Mouse (Mus musculus) ES-E14 (cell line): ENCODE results near the gene H2-DMa. TPM values are rescaled to one million over a fixed set of nuclear protein-coding genes. Genes with fewer than 3 reads are reported as not detected.
"Not testable (repeated sequence)": the region's sequence is repeated elsewhere in the genome, so short reads cannot be mapped to it uniquely, and the experiment has no call there.

Source experiments
- DNase-seq: peaks from one replicate; pipeline ENCODE4 v3.0.0-alpha.2; 2013; ENCODE audit warnings: low read depth, low spot score
- H3K27ac ChIP-seq: 2 replicates; pipeline ENCODE4 v1.5.1; 2012; ENCODE audit warnings: low read depth, mild to moderate bottlenecking, low read length, moderate library complexity, mixed read lengths; ENCODE audit not compliant: poor library complexity, insufficient read depth, severe bottlenecking
- H3K36me3 ChIP-seq: 2 replicates; pipeline ENCODE4 v1.6.1; 2012; ENCODE audit warnings: mild to moderate bottlenecking, low read length, moderate library complexity, mixed read lengths; ENCODE audit not compliant: control insufficient read depth, poor library complexity, insufficient read depth, severe bottlenecking
- H3K4me1 ChIP-seq, 2 experiments: fragments of 150-350 bp in 1 of 2; sonication (generic) in 1 of 2; 2 replicates each; pipeline ENCODE4 v1.6.1; 2012; ENCODE audit warnings: low read length in 2 of 2, mild to moderate bottlenecking in 1 of 2, mixed read lengths in 1 of 2; ENCODE audit not compliant: control insufficient read depth in 2 of 2, insufficient read depth in 2 of 2, poor library complexity in 1 of 2
- H3K4me3 ChIP-seq, 2 experiments: fragments of 150-350 bp in 1 of 2; sonication (generic) in 1 of 2; 2 replicates each; pipeline ENCODE4 v1.5.1; 2012; ENCODE audit warnings: low read length in 2 of 2, low read depth in 1 of 2, mild to moderate bottlenecking in 1 of 2, mixed read lengths in 1 of 2; ENCODE audit not compliant: insufficient read depth in 1 of 2, poor library complexity in 1 of 2, severe bottlenecking in 1 of 2
- H3K9ac ChIP-seq: 2 replicates; pipeline ENCODE4 v1.6.1; 2012; ENCODE audit warnings: low read depth, mild to moderate bottlenecking, low read length, mixed read lengths; ENCODE audit not compliant: poor library complexity, insufficient read depth, severe bottlenecking
- H3K9me3 ChIP-seq: fragments of 150-350 bp; sonication (generic); 2 replicates; pipeline ENCODE4 v1.6.1; 2012; ENCODE audit warnings: low read depth, mild to moderate bottlenecking, low read length; ENCODE audit not compliant: control insufficient read depth, insufficient read depth
- CHD2 ChIP-seq: IDR thresholded peaks from 2 replicates; pipeline ENCODE4 v1.6.1; 2014; ENCODE audit warnings: mild to moderate bottlenecking, low read depth, low read length, inconsistent platforms
- HCFC1 ChIP-seq: IDR thresholded peaks from 2 replicates; pipeline ENCODE4 v1.6.1; 2012; ENCODE audit warnings: low read length, inconsistent platforms, borderline replicate concordance; ENCODE audit not compliant: insufficient read depth
- MAFK ChIP-seq: IDR thresholded peaks from 2 replicates; pipeline ENCODE4 v1.6.1; 2014; ENCODE audit warnings: mild to moderate bottlenecking, low read depth, low read length, inconsistent platforms; ENCODE audit not compliant: insufficient read depth
- ZC3H11A ChIP-seq: IDR thresholded peaks from 2 replicates; pipeline ENCODE4 v1.6.1; 2012; ENCODE audit warnings: low read depth, mild to moderate bottlenecking, inconsistent platforms, low read length, borderline replicate concordance
- ZNF384 ChIP-seq: IDR thresholded peaks from 2 replicates; pipeline ENCODE4 v1.6.1; 2012; ENCODE audit warnings: low read depth, low read length, inconsistent platforms
- in situ Hi-C, 2 experiments: fragments of 600-800 bp; cut with MboI; formaldehyde crosslinking; loops; one replicate each; pipeline ENCODE4 v1.15.1; 2025; ENCODE audit warnings: low sequenced_read_pairs in 2 of 2, inconsistent platforms in 1 of 2; ENCODE audit not compliant: unreplicated experiment in 2 of 2
- total RNA-seq: library from RNA; depleted of rRNA; stranded (reverse); fragments of 300-350 nt; gene quantifications from 2 replicates; pipeline ENCODE4 v1.2.3, GENCODE M21; 2012

The H2-DMa gene
- total RNA-seq, 1 experiment: 18.5 TPM

- no peak for TF ChIP-seq ZNF384
- no peak for TF ChIP-seq MAFK
- no peak for TF ChIP-seq CHD2
- TF ChIP-seq ZC3H11A: no peak
- TF ChIP-seq HCFC1: no peak
- no peak overlapping the region for H3K27ac ChIP-seq
- peaks cover 2 to 4% of the 10 kb centered on the region in 2 experiments; a peak in 1 of 4 replicates for H3K4me1 ChIP-seq
- no peak overlapping the region for H3K4me3 ChIP-seq
- no peak for DNase-seq
- no peak overlapping the region for H3K9ac ChIP-seq
- in situ Hi-C loops: no loop called here
- H3K9me3 ChIP-seq: no peaks in the 10 kb centered on the region
- no peaks in the 10 kb centered on the region for H3K36me3 ChIP-seq
These were observed 20.9 kb downstream of the H2-DMa start for GRCm38 (mm10) chr17:34140240-34140639.

DNA sequence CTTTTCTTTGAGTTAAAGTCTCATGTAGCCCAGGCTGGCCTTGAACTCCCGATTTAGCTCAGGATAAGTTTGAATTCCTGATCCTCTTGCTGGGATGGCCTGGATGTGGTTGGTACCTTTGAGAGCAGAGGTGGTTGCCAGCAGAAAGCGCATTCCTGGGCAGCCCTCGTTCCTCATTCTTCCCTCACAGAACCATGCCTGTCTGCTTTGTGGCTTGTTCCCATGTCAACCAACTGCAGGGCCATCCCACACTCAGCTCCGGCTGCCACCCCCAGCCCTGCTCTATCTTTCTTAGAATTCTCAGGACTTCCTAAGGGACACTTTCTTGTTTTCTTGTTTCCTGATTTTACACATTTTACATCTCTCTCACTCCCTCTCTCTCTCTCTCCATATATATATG, 22.1 kb downstream of the H2-DMa start:
- in situ Hi-C loops: no loop called here
- Histone ChIP-seq H3K9ac (no peak overlapping the region), H3K4me1 (peaks cover 2 to 4% of the 10 kb centered on the region in 2 experiments; a peak in 1 of 4 replicates), H3K36me3 (no peaks in the 10 kb centered on the region), H3K4me3 (no peak overlapping the region), H3K27ac (no peak overlapping the region), H3K9me3 (no peaks in the 10 kb centered on the region)
- DNase-seq: no peak
- TF ChIP-seq ZC3H11A (no peak), MAFK (no peak), CHD2 (no peak), ZNF384 (no peak), HCFC1 (no peak)

DNA sequence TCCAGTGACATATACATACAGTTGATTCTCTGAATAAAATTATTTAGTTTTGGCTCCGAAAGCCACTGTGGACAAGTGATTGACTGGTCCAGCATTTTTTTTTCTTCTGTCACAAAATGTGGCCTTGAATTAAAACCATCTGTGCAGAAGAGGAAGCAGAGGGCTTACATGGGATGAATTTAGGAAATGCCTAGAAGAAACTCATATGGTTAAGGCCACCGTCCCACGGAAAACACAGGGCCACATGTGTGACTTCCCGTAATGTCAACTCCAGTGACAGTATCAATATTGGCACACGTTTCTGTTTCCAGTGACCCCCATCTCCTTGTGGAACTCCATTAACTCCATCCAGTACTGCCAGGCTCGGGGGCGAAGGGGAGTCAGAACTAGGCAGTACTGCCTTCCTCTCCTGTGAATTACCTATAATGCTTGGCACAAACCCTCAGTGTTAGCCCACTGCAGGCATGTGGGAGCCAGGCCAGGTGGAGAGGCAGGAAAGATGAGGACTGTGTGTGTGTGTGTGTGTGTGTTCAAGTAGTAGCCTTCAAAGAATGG, 23.2 kb downstream of the H2-DMa start:
- TF ChIP-seq HCFC1 (no peak), MAFK (no peak), ZC3H11A (no peak), CHD2 (no peak), ZNF384 (no peak)
- H3K27ac ChIP-seq: no peak overlapping the region
- DNase-seq: no peak

GRCm38 (mm10) chr17:34143033-34143432, 23.7 kb downstream of the H2-DMa start, which contains the start of gene H2-DMb2:
H2-DMb2 (plus strand) TSS chr17:34143307.
- DNase-seq: no peak
- H3K4me1 ChIP-seq: peaks cover 0 to 2% of the 10 kb centered on the region in 2 experiments; a peak in 1 of 4 replicates
- H3K9me3 ChIP-seq: no peaks in the 10 kb centered on the region
- in situ Hi-C loops: no loop called here
- TF ChIP-seq MAFK: no peak
- no peak for TF ChIP-seq CHD2
- TF ChIP-seq ZC3H11A: no peak
- no peak for TF ChIP-seq HCFC1
- TF ChIP-seq ZNF384: no peak
- H3K27ac ChIP-seq: no peak within 1 kb of the TSS
- no peaks in the 10 kb centered on the region for H3K36me3 ChIP-seq
- H3K9ac ChIP-seq: no peak within 1 kb of the TSS
- no peak within 1 kb of the TSS for H3K4me3 ChIP-seq

More for the DNA sequence above, 23.2 kb downstream of the H2-DMa start:
- Histone ChIP-seq H3K9me3 (no peaks in the 10 kb centered on the region), H3K36me3 (no peaks in the 10 kb centered on the region), H3K4me3 (no peak overlapping the region), H3K4me1 (peaks cover 0 to 3% of the 10 kb centered on the region in 2 experiments; a peak in 1 of 4 replicates), H3K9ac (no peak overlapping the region)
- in situ Hi-C loops: no loop called here

DNA sequence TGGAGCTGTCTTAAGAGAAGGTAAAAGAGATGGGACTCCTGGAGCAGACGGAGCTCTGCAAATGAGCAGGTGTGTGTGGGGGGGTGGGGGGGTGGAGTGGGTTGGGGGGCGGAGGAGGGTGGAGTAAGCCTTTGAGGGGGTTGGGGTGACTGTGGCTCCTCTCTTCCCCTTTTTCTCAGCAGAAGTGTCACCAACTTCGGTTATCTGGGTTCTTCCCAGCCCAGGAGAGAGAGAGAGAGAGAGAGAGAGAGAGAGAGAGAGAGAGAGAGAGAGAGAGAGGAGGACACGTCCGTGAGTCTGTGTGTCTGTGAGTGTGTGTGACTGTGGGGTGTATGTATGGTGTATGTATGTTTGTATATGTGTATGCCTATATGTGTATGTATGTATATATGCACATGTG, 24.1 kb downstream of the H2-DMa start:
- no peak overlapping the region for H3K9ac ChIP-seq
- DNase-seq: no peak
- no peak overlapping the region for H3K4me3 ChIP-seq
- in situ Hi-C loops: no loop called here
- peaks cover 0 to 2% of the 10 kb centered on the region in 2 experiments; a peak in 1 of 4 replicates for H3K4me1 ChIP-seq
- no peaks in the 10 kb centered on the region for H3K36me3 ChIP-seq
- no peak for TF ChIP-seq MAFK
- no peak overlapping the region for H3K27ac ChIP-seq
- H3K9me3 ChIP-seq: no peaks in the 10 kb centered on the region

GRCm38 (mm10) chr17:34144221-34144620, 24.9 kb downstream of the H2-DMa start:
- H3K4me3 ChIP-seq, H3K9me3 ChIP-seq, H3K9ac ChIP-seq, H3K27ac ChIP-seq, H3K4me1 ChIP-seq, DNase-seq, in situ Hi-C loops, H3K36me3 ChIP-seq: not testable (repeated sequence)
